Mouse (Mus musculus) spleen, adult 12 weeks (tissue): ENCODE measurements around the gene Tenm3.

Experiments used
- DNase-seq: peaks from one replicate; pipeline ENCODE4 v3.0.0; 2022; ENCODE audit warnings: low spot score

Gene Tenm3

GRCm38 (mm10) chr8:48275066-48275465 lies 568.7 kb downstream of the Tenm3 start:
- DNase-seq: no peak

- no peak for DNase-seq
Measured at GRCm38 (mm10) chr8:48274566-48274965, 569.2 kb downstream of the Tenm3 start.

GRCm38 (mm10) chr8:48268638-48269037 lies 575.1 kb downstream of the Tenm3 start:
- DNase-seq: no peak

GRCm38 (mm10) chr8:48260265-48260664 lies 583.5 kb downstream of the Tenm3 start:
- no peak for DNase-seq

- DNase-seq: no peak
Measured at GRCm38 (mm10) chr8:48259832-48260231, 583.9 kb downstream of the Tenm3 start.

GRCm38 (mm10) chr8:48243876-48244275 lies 599.9 kb downstream of the Tenm3 start:
- no peak for DNase-seq

GRCm38 (mm10) chr8:48240917-48241531 lies 602.7 kb downstream of the Tenm3 start:
- DNase-seq: no peak

- DNase-seq: no peak
Measured at GRCm38 (mm10) chr8:48236968-48237367, 606.8 kb downstream of the Tenm3 start.

- no peak for DNase-seq
Measured at GRCm38 (mm10) chr8:48232927-48233326, 610.8 kb downstream of the Tenm3 start.

GRCm38 (mm10) chr8:48231882-48232281 lies 611.9 kb downstream of the Tenm3 start:
- no peak for DNase-seq

- no peak for DNase-seq
Measured at GRCm38 (mm10) chr8:48231389-48231788, 612.4 kb downstream of the Tenm3 start.

- no peak for DNase-seq
Measured at GRCm38 (mm10) chr8:48228676-48229075, 615.1 kb downstream of the Tenm3 start.

GRCm38 (mm10) chr8:48224753-48225152 lies 619.0 kb downstream of the Tenm3 start:
- no peak for DNase-seq

GRCm38 (mm10) chr8:48222429-48222769 lies 621.4 kb downstream of the Tenm3 start:
- no peak for DNase-seq

GRCm38 (mm10) chr8:48221724-48222428 lies 621.9 kb downstream of the Tenm3 start:
- DNase-seq: no peak

- DNase-seq: no peak
Measured at GRCm38 (mm10) chr8:48221304-48221703, 622.4 kb downstream of the Tenm3 start.

GRCm38 (mm10) chr8:48220529-48221181 lies 623.1 kb downstream of the Tenm3 start:
- DNase-seq: no peak

GRCm38 (mm10) chr8:48215071-48215501 lies 628.7 kb downstream of the Tenm3 start:
- DNase-seq: no peak

GRCm38 (mm10) chr8:48214386-48214785 lies 629.4 kb downstream of the Tenm3 start:
- no peak for DNase-seq

- DNase-seq: no peak
Measured at GRCm38 (mm10) chr8:48211931-48212330, 631.8 kb downstream of the Tenm3 start.

- DNase-seq: no peak
Measured at GRCm38 (mm10) chr8:48207567-48207966, 636.2 kb downstream of the Tenm3 start.

GRCm38 (mm10) chr8:48206922-48207321 lies 636.8 kb downstream of the Tenm3 start:
- DNase-seq: no peak

- no peak for DNase-seq
Measured at GRCm38 (mm10) chr8:48204838-48205345, 638.9 kb downstream of the Tenm3 start.
